Mouse (Mus musculus) lung, embryonic 16.5 days (tissue): ENCODE data around the gene Llph. TPM values are rescaled to one million over a fixed set of nuclear protein-coding genes. Genes with fewer than 3 reads are reported as not detected.

Experiments used
- ATAC-seq: fragments of 200-750 bp; cut with Nextera tagmentation; 2 replicates; pipeline ENCODE4 v1.8.0; 2017; ENCODE audit warnings: low read depth, mild to moderate bottlenecking, moderate library complexity
- H3K27ac ChIP-seq: fragments of 300-500 bp; sonication (generic); 2 replicates; pipeline ENCODE4 v1.5.1; 2014; ENCODE audit warnings: mild to moderate bottlenecking, control low read depth, low read length
- H3K27me3 ChIP-seq: fragments of 300-500 bp; sonication (generic); 2 replicates; pipeline ENCODE4 v1.6.1; 2014; ENCODE audit warnings: low read depth, low read length, mixed read lengths; ENCODE audit not compliant: control insufficient read depth, insufficient read depth
- H3K36me3 ChIP-seq: fragments of 300-500 bp; sonication (generic); 2 replicates; pipeline ENCODE4 v1.6.1; 2014; ENCODE audit warnings: low read length; ENCODE audit not compliant: control insufficient read depth, insufficient read depth
- H3K4me1 ChIP-seq: fragments of 300-500 bp; sonication (generic); replicated peaks from 2 replicates; pipeline ENCODE4 v1.6.1; 2014; ENCODE audit warnings: low read length, mixed read lengths; ENCODE audit not compliant: control insufficient read depth, insufficient read depth
- H3K4me2 ChIP-seq: fragments of 300-500 bp; sonication (generic); 2 replicates; pipeline ENCODE4 v1.6.1; 2014; ENCODE audit warnings: low read depth, low read length, control low read depth
- H3K4me3 ChIP-seq: fragments of 300-500 bp; sonication (generic); 2 replicates; pipeline ENCODE4 v1.5.1; 2014; ENCODE audit warnings: mild to moderate bottlenecking, low read length, control low read depth
- H3K9ac ChIP-seq: fragments of 300-500 bp; sonication (generic); 2 replicates; pipeline ENCODE4 v1.6.1; 2014; ENCODE audit warnings: low read length, control low read depth
- H3K9me3 ChIP-seq: fragments of 300-500 bp; sonication (generic); 2 replicates; pipeline ENCODE4 v1.6.1; 2016; ENCODE audit warnings: low read length; ENCODE audit not compliant: control insufficient read depth
- whole genome bisulfite sequencing: fragments of 180-500 bp; shearing (Covaris S2); extraction: QIAGEN DNeasy Blood & Tissue Kit; methylation state at CpG from one replicate; pipeline ENCODE4 v1.1.7; 2014; 5-methylcytosine and 5-hydroxymethylcytosine counted together
- polyA plus RNA-seq: library from polyadenylated mRNA; unstranded; fragments of >200 nt; fragmentation: Nextera tagmentation; extraction: Ambion mirVana; gene quantifications from 2 replicates; pipeline ENCODE4 v1.2.1, GENCODE M21; 2015

Gene Llph
- polyA plus RNA-seq, 1 experiment from 2014 or later: 46.2 TPM

- Histone ChIP-seq H3K4me2 (no peak overlapping the region), H3K4me3 (no peak overlapping the region), H3K9me3 (no peaks in the 10 kb centered on the region), H3K27me3 (peaks cover 5% of the 10 kb centered on the region; the same call in 1 of the 2 replicates), H3K27ac (no peak overlapping the region), H3K9ac (no peak overlapping the region), H3K4me1 (peaks cover 3% of the 10 kb centered on the region; the same call in 1 of the 2 replicates), H3K36me3 (no peaks in the 10 kb centered on the region)
- ATAC-seq: no peak
- WGBS: 75% methylated on average over 14 of the region's 14 CpGs
Observed at GRCm38 (mm10) chr10:120197061-120197835, 29.6 kb upstream of the Llph start.

- Histone ChIP-seq H3K9ac (peak within 1 kb of the TSS; percentile 34), H3K4me3 (peak within 1 kb of the TSS; percentile 46), H3K9me3 (no peaks in the 10 kb centered on the region), H3K36me3 (no peaks in the 10 kb centered on the region), H3K4me2 (peak within 1 kb of the TSS; percentile 68), H3K4me1 (peaks cover 3% of the 10 kb centered on the region; the same call in 1 of the 2 replicates), H3K27ac (no peak within 1 kb of the TSS), H3K27me3 (peaks cover 5% of the 10 kb centered on the region; the same call in 1 of the 2 replicates)
- WGBS: under 1% methylated on average over 65 of the region's 65 CpGs
- ATAC-seq: peak; percentile 80
Observed at GRCm38 (mm10) chr10:120201131-120201921, 25.5 kb upstream of the Llph start, which contains the start of gene Tmbim4. TSS of gene Tmbim4 (plus strand) at chr10:120201590.

- Histone ChIP-seq H3K4me2 (peak within 1 kb of the TSS; percentile 68), H3K4me1 (peaks cover 3% of the 10 kb centered on the region; the same call in 1 of the 2 replicates), H3K27me3 (peaks cover 5% of the 10 kb centered on the region; the same call in 1 of the 2 replicates), H3K9ac (peak within 1 kb of the TSS; percentile 34), H3K36me3 (no peaks in the 10 kb centered on the region), H3K27ac (no peak within 1 kb of the TSS), H3K4me3 (peak within 1 kb of the TSS; percentile 46), H3K9me3 (no peaks in the 10 kb centered on the region)
- peak; percentile 57; the same call in 1 of the 2 replicates for ATAC-seq
- WGBS: 1% methylated on average over 13 of the region's 13 CpGs
Observed at GRCm38 (mm10) chr10:120201961-120202402, 24.9 kb upstream of the Llph start, which contains the start of gene Irak3. TSS of gene Irak3 (minus strand) at chr10:120202130.

- H3K9me3 ChIP-seq: no peaks in the 10 kb centered on the region
- no peak for ATAC-seq
- no peak overlapping the region for H3K9ac ChIP-seq
- no peak overlapping the region for H3K4me3 ChIP-seq
- H3K36me3 ChIP-seq: no peaks in the 10 kb centered on the region
- H3K4me1 ChIP-seq: peaks cover 3% of the 10 kb centered on the region; the same call in 1 of the 2 replicates
- H3K27me3 ChIP-seq: peaks cover 5% of the 10 kb centered on the region; the same call in 1 of the 2 replicates
- 62% methylated on average over 16 of the region's 16 CpGs for WGBS
- peak overlapping the region; percentile 68 for H3K4me2 ChIP-seq
- H3K27ac ChIP-seq: no peak overlapping the region
Observed at GRCm38 (mm10) chr10:120202467-120203250, 24.2 kb upstream of the Llph start.

- Histone ChIP-seq H3K9ac (no peak overlapping the region), H3K9me3 (no peaks in the 10 kb centered on the region), H3K36me3 (no peaks in the 10 kb centered on the region), H3K4me2 (no peak overlapping the region), H3K27me3 (peaks cover 5% of the 10 kb centered on the region; the same call in 1 of the 2 replicates), H3K4me1 (peaks cover 6% of the 10 kb centered on the region), H3K4me3 (no peak overlapping the region), H3K27ac (no peak overlapping the region)
- WGBS: 73% methylated on average over 13 of the region's 13 CpGs
- ATAC-seq: no peak
Observed at GRCm38 (mm10) chr10:120204591-120205210, 22.2 kb upstream of the Llph start.

GRCm38 (mm10) chr10:120208015-120208414 is 18.9 kb upstream of the Llph start:
- Histone ChIP-seq H3K4me1 (peaks cover 10% of the 10 kb centered on the region), H3K27ac (no peak overlapping the region), H3K9ac (no peak overlapping the region), H3K9me3 (peaks cover 4% of the 10 kb centered on the region; the same call in 1 of the 2 replicates), H3K27me3 (no peaks in the 10 kb centered on the region), H3K4me2 (no peak overlapping the region), H3K4me3 (no peak overlapping the region), H3K36me3 (no peaks in the 10 kb centered on the region; the same call in 1 of the 2 replicates)
- WGBS: 82% methylated on average over 8 of the region's 8 CpGs
- ATAC-seq: no peak

- Histone ChIP-seq H3K9ac (peak overlapping the region; percentile 94), H3K4me3 (peak overlapping the region; percentile 98), H3K36me3 (no peaks in the 10 kb centered on the region; the same call in 1 of the 2 replicates), H3K27ac (no peak overlapping the region), H3K4me2 (peak overlapping the region; percentile 69), H3K9me3 (peaks cover 4% of the 10 kb centered on the region; the same call in 1 of the 2 replicates), H3K4me1 (peaks cover 10% of the 10 kb centered on the region), H3K27me3 (no peaks in the 10 kb centered on the region)
- WGBS: 2% methylated on average over 53 of the region's 53 CpGs
- peak; percentile 92 for ATAC-seq
Observed at GRCm38 (mm10) chr10:120208575-120209538, 18.0 kb upstream of the Llph start.
